Mouse (Mus musculus) MN1 (cell line): ENCODE measurements at regions not wholly inside any gene's neighbourhood (a gene's known extent, or its start where the extent isn't known, plus 50 kb on each side); places are given as distances from the start of the nearest gene placed in this dataset.

ENCODE experiments used
- DNase-seq: peaks from one replicate; pipeline ENCODE4 v3.0.0-alpha.2; 2016; ENCODE audit warnings: low spot score

DNA sequence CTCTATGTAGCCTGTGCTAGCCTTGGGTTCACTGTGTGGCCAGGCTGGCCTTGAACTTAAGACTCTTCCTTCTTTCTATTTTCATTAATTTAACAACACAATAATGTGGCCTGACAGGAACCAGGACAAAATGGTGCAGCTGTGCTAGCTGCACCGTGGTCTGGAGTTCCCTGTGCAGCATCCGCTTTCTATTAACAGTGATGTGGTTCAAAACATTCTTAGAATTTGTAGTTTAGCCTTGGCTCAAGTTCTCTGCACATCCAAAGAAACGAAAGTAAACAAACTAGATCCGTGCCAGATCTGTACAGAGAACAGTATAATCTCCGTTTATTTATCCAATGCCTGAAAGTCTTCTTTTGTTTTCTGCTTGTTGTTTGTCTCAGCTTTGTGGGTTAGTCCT is 88.5 kb downstream of the Irx1 start:
- no peak for DNase-seq

DNA sequence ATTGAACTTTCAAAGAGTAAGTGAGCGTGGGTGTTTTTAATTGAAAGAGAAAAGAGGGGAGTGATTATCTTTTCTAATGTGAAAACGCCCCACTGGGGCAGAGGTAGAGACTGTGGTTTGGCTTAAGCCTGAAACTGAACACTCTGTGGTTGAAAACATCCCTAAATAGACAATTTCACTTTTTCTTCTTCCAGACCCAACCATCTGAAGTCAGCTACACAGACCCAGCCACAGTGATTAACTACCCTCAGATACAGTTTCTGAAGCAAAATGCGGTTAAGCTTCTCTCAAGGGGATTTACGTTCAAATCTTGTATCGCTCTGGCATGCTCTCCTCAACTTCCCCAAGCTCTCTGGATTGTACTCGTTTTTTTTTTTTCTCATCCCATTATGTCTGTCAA is 94.8 kb downstream of the Irx1 start:
- no peak for DNase-seq

DNA sequence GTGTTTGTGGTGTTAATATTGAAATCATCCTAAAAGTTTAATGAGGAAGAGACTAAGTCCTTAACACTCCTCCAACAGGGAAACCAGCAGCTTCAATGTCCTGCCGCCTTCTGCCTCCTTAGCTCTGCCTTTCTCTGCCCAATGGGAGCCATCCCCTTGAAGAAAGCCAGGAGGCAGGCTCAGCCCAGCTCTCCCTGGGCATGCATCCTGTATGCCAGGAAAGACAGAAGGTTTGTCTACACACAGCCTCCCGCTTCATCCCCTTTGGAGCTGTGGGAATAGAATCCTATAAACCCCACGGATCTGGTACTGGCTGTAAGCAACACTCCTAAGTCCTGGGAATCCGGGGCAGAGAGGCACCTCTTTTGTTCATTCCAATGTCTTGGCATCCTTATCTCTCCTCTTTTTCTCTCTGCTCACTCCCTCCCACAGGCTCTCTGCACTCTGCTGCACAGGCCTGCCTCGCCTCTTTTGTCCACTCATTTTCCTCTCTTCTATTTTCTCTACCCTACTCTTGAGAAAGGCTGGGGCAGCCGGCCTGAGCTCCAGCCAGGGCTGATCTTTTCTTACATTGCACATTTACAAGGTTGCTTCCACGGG is 110.0 kb downstream of the Irx1 start:
- no peak for DNase-seq

DNA sequence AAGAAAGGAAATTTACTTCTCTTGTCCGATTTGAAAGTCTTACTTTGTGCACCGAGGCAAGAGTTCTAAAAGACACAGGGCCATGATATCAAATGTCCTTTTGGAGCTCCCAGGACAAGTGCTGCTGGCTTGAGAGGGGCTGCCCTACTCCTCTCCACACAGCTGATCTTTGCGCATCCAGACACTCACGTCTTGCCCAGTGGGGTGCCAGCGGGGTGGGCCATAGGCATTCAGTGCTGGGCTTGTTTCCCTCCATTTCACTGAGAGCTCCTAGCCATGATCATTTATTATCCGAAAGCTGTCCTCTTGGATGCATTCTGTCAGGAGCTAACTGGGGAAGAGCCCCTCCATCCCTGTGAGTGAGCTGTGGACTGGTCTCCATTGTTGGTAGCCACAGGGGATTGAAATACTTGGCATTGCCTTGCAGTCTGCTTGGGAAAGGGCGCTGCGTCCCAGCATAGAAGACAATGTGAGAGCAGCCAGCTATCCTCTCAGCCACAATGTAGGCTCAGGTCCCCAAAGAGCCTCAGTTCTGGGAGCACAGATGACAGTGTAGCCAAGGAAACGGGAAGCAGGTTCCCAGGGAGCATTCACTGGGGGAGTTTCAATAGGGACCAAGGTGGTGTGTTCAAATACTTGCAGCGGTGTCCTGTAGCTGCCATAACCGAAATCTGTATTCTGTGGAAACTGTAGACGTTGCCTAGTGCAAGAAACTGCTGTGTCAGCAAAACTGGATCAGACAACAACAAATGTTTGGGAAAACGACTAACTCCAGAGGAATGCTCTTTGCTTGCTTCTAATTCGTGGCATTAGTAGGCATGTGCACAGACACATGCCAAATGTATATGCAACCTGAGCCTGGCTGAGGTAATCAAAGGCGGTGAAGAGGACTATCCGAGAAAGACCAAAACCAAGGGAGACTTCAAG is 159.2 kb downstream of the Irx1 start:
- DNase-seq, result no peak

DNA sequence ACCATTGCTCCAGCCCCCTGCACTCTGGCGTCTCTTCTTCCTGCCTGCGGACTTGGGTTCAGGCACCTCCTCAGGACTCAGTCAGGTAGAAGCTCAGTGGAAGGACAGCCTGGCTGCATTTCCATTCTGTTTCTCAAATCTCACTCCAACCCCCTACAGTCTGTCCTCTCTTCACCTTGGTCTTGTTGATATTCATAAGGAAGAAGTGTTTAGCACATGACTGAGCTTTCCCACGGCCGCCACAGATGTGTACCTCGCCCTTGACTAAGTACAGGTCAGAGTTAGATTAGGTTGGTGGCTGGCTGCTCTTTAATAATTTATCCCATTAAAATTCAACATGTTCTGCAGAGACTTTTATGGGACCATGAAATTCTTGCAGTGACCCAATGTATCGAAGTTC is 165.2 kb downstream of the Irx1 start:
- no peak for DNase-seq

DNA sequence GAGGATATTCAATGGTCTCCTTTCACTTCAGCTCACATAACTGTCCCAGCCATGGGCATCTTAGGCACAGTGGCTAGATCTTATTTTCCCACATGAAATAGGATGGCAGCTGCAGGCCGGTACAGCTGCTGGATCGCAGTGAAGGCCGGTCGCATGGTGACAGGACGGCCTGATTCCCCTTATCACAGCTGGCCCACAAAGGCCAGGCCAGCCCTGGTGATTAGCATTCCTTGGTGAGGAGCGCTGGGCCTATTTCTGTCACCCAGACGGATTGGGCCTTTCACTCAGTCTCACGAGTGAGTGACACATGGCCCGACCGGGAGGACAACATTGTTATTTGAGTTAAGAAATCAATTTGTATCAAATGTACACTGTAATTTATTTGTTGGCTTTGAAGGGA is 178.8 kb downstream of the Irx1 start:
- no peak for DNase-seq

DNA sequence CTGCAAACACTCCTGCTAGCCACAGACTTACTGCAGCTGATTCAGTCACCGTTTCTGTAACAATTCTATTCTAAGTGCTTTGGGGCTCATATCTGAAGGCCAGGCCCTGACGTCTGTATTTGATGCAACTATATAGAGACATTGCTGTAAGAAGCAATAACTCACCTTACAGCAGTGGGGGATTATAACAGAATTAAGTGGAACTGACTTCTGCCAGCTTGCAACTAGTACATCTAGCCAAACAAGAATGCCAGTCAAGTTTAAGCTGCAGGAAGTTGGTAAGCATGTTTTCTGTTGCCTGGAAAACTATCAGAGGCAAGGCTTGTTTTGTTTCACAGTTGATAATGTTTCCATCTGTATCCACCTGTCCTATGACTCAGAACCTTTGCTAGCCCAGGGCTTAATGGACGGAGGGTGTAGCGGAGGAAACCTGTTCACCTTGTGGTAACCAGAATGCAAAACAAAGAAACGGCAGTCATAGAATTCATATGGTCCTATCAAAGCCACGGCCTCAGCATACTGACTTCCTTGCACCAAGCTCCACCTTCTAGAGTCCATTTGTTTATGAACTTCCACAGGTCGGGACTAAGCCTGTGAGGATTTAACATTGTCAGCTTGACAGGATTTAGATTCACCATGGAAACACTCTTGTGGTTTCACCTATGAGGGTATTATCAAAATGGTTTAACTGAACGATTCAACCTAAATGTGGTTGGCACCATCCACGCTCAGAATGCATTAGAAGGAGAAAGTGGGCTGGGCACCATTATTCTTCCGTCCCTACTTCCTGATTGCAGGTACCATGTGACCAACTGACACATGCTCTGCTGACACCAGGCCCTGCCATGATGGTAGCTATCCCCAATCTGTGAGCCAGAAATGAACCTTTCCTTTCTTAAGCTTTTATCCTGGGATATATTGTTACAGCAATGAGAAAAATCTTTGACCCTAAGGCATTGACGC is 216.2 kb downstream of the Irx1 start:
- no peak for DNase-seq

DNA sequence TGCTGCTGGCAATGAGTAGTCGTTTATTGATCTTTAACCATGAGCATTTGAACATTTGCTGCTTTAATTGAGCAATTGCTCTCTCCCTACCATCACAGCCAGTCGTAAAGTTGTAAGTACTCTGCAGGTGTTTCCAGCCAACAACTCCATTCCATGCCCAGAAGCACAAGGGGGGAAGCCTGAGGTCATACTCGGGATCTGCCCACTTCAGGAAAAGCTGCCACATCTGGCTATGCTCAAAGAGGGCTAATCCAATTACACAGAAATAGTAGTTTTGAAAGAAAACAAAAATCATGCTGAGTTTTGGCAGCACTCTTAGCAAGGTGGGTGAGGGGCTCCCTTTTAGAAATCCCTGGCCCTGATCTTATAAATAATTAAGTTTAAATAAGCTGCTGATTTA is 217.0 kb downstream of the Irx1 start:
- DNase-seq, result no peak

DNA sequence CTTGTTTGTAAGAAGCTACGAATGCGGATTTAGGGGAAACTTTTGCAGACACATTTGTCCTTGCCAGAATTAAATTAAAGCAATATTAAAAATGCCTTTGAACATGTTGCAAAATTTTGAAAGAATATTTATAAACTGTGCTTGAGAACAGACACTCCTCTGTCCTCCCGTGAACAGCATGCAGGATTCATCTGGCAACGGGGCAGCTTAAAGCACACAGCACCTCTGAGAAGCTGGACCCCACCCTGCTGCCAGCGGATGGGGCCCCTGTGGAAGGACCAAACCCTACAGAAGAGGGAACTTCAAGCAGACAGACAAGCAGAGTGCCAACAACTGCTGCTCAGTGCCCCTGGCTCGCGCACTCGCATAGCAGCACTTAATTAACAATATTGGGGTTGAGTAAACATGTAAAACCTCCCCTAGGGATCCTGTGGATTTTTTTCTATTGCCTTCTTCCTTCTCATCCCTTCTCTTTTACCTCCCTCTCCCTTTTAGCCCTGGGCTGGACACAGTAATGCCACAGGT is 226.6 kb downstream of the Irx1 start:
- no peak for DNase-seq

DNA sequence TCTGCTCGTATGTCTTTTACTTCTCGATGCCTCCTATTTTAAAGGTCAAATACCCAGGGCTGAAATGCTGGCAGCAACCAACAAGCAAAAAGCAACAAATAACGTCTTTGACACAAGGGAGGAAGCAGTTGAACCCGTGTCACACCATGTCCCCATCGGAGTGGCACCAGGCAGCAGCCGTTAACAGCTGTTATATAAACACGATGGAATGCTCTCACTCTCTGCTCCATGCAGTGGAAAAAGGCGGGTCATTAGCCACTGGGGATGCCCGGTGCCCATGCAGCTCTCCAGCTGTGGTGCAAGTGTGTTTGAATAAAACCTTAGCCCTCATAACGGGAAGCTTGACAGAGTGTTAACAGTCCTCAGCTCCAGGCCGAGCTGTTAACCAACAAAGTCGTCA is 229.3 kb downstream of the Irx1 start:
- no peak for DNase-seq

DNA sequence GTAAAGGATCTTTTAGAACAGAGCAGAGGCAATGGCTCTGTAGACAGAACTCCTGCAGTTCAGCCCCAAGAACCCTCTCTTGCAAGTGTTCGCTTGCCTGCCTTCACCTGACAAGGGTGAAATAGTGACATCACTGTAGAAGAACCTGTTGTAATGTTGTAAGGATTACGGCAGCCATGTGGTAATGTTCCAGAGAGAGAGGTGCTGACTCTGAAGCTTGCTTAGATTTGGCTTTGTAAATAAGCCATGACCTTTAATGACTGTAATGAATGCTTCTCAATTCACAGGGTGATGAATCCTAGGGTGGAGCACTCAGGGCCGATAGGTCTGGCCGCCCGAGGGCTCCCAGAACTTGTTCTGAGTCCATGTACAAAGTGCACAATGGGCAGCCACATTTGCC is 230.2 kb downstream of the Irx1 start:
- DNase-seq, result no peak

DNA sequence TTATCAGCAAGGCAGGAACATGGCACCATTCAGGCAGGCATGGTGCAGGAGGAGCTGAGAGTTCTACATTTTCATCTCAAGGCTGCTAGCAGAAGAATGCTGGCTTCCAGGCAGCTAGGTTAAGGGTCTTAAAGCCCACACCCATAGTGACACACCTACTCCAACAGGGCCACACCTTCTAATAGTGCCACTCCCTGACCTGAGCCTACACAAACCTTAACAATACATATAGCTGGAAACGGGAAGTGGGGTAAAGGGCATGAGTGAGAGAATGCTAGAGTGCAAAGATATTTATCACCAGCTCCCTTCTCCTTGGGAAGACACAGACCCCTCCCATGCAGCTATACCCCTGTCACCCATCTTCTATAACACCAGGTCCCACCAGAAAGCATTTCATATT is 230.6 kb downstream of the Irx1 start:
- no peak for DNase-seq

DNA sequence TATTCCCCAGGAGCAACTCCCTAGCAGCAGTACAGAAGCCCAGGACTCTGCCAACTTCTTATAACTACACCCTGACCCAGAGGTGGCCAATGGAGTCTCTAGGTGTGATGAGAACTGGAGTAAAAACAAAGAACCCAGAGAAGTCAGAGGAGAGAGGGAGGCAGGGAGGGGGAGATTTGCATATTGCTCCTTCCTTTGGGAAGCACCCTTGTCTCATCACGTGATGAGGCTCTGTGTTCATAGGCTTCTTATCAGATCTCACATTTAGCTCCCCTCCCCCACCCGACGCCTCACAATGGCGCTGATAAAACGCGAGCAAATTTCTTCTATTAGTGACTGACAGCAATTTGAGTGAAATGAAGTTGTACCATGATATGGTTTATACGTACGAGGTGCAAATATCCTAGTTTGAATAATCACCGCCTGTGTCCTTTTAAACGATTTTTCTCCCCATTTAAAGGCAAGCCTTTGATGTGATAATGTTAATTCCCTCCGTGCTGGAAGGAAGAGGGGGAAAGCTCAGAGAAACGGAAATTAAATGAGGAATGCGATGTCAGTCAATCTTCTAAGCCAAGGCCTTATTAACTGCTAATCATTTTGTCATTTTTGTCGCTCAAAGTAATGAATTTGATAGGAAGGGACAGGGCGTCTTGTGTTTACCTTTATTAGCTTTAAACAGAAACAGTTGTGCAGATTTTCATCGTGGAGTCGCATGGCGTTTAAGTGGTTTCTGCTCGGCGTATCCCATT is 273.3 kb downstream of the Irx1 start:
- DNase-seq, result no peak

DNA sequence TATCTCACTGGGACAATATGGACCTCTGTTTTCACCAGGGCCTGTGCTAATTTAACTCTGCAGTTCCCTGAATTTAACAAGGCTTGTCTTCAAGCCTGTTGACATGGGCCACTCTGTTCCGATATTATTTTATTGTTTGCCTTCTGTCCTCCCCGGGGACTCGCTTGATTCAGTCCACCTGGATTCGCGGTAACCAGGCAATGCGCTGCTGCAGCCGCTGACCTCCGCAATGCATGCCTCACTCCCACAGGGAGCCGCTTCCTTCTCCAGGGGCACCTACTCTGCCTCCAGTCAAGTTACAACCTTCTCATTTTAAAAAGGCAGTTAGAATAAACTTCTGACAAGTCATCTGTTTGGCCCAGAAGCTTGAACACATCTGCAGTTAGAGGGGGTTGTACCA is 274.3 kb downstream of the Irx1 start:
- DNase-seq, result no peak

DNA sequence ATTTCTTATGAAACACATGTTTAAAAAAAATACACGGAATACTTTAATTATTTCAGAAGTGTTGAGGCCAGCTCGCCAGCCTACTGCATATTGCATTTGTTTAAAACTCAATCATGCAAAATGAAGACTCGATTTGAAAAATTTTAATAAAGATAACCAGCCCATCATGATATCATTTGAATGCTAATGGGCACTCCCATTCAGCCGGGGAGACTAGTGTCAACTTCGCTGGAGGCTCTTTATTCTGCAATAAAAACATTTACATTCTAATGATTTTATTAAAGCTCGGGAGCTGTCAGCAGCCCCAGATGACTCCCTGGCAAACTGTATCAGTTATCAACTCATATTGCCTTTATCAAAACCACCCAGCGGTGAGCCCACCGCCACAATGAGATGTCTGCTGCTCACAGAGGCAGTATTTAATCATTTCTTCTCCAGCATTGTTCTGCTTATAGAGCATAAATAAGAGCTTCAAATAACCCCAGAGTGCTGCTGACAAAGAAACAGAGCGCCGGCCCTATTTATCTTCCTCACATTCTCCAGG is 287.4 kb downstream of the Irx1 start:
- no peak for DNase-seq

DNA sequence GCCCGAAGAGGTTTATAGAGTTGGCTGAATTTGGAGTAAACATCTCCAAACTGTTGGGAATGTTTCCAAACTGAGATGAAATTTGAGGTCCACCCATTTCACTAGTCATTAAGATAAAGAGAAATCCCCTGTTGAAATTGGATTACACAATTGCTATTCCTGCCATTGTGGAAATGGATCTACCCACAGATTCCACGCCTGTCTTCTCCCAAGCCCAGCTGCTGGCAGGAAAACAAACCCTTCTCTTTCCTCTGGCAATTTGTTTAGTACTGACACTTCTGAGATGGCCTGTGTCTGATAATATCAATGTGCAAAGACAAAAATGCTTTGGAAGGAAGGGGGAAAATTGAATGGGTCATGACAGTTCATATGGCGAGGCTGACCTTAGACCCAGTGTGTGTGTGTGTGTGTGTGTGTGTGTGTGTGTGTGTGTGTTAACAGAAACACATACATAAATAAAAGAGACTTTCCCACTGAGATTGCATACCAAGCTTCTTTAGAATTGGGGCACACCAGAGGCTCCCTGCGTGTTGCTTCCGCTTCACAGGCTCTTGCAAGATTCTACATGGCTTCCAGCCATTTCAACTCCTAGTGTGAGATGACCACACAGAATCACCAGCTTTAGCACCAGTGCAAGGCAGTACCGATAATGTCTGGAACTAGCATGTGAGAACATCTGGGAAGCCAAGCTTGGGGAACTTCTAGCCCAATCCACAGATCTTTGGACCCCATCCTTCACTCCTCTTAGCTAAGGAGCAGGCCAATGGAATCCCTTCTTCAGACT is 293.4 kb downstream of the Irx1 start:
- no peak for DNase-seq

DNA sequence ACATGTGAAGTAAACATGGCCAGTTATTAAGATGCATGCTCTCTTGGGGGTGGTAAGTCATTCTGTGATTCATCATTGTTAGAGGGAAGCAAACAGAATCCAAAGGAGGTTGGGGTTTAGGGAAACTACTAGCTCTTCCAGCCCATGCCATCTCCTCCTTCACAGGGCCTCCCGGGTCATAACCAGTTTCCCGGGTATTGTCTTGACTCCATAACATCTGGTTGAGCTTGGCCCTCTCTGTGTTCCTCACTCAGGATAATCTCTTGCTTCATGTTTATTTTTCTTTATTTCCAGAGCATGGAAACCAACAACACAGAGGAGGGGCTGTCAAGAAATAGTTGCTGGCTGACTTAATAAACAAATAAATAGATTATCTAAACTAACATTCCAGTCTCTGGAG is 295.3 kb downstream of the Irx1 start:
- DNase-seq, result no peak

DNA sequence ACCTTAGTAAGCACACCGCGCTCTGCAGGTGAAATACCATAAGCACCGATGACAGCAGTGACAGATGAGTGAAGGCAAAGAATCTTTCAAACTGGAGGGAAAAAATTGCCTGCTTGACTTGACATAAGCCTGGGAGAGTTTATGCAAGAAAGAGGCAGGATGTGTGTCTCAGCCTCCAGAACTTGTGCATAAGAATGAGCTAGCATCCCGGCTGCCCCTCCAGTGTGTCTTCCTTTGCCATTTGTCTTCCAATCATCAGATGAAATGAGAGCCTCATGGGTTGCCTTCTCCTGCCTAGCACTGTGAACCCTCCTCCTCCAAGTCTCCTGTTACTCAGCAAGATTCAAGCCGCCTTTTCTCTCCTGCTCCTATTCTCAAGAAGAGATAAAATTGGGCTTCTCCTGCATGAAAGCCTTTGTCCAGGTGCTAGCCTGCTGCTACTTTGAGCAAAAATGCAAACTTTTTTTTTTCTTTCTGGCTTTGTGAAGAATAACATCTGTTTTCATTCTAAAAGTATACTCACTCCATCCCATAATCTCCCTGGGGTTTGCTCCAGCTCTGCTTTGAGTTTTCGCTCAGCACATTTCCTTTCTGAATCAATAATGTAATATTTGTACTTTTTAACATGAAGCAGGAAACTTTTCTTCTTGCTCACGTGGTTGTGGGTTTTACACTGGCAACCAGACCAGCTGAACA is 298.2 kb downstream of the Irx1 start:
- no peak for DNase-seq

DNA sequence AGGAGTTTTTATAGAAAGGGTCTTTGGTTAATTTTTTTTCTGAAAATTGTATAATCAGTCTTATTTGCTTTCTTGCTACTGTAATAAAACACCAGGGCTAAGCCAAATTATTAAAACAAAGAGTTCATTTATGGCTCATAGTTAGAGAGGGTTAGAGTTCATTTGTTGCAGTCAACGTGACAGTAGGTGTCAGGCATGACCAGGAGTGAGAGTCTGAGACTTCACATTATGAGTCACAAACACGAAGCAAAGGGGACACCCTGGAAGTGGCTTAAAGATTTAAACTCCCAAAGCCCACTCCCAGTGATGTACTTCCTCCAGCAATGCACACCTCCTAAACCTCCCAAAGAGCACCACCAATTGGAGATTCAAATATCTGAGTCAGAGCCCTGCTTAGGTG is 305.6 kb downstream of the Irx1 start:
- no peak for DNase-seq

DNA sequence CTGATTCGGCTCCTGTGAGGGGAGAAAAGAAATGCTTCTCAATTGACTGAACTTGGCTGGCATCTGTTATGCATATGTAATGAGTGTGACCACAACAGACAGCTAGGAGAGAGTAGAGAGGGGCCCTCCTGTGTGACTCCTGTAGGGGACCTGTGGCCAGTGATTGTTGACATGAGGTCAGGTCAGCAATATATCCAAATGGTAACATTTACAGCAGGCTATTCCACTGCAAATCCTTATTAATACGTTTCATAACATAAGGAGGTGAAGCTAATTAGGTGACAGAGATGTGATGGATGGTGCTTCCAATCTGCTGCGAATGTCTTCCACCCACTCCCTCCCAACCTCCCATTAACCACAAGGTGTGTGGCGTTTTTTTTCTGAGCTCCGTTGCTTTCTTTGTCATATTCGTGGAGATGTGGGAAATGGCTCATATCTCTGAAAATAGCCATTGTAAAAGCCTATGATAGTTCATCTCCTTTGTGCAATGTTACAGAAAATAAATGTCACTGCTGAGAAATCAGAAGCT is 309.5 kb downstream of the Irx1 start:
- DNase-seq, result no peak
